Mouse (Mus musculus): ENCODE measurements around the gene Msi1.

GRCm38 (mm10) chr5:115482390-115483265 lies 53.2 kb downstream of the Msi1 start:
- TF ChIP-seq GATA1 (IDR thresholded peaks at IDR 0.05; ENCODE audit: low read length), result no peak
- TF ChIP-seq TAL1 (IDR thresholded peaks at IDR 0.05; ENCODE audit: low read length), result no peak
